Mouse (Mus musculus) forebrain, embryonic 13.5 days (tissue): ENCODE results near the gene Plekhb1. TPM values are rescaled to one million over a fixed set of nuclear protein-coding genes. Genes with fewer than 3 reads are reported as not detected.

Experiments
- ATAC-seq: fragments of 200-750 bp; cut with Nextera tagmentation; 2 replicates; pipeline ENCODE4 v1.8.0; 2017
- H3K27ac ChIP-seq: fragments of 300-500 bp; sonication (generic); 2 replicates; pipeline ENCODE4 v1.5.1; 2015; ENCODE audit warnings: inconsistent platforms, mild to moderate bottlenecking, moderate library complexity
- H3K27me3 ChIP-seq: fragments of 300-500 bp; sonication (generic); 2 replicates; pipeline ENCODE4 v1.6.1; 2015; ENCODE audit warnings: mild to moderate bottlenecking, inconsistent platforms
- H3K36me3 ChIP-seq: fragments of 300-500 bp; sonication (generic); 2 replicates; pipeline ENCODE4 v1.6.1; 2015; ENCODE audit warnings: mild to moderate bottlenecking, inconsistent platforms; ENCODE audit not compliant: poor library complexity, severe bottlenecking
- H3K4me1 ChIP-seq: fragments of 300-500 bp; sonication (generic); 2 replicates; pipeline ENCODE4 v1.6.1; 2015; ENCODE audit warnings: inconsistent platforms
- H3K4me2 ChIP-seq: fragments of 300-500 bp; sonication (generic); 2 replicates; pipeline ENCODE4 v1.6.1; 2015; ENCODE audit warnings: inconsistent platforms, mild to moderate bottlenecking, moderate library complexity
- H3K4me3 ChIP-seq: fragments of 300-500 bp; sonication (generic); 2 replicates; pipeline ENCODE4 v1.5.1; 2015; ENCODE audit warnings: mild to moderate bottlenecking, inconsistent platforms
- H3K9ac ChIP-seq: fragments of 300-500 bp; sonication (generic); 2 replicates; pipeline ENCODE4 v1.6.1; 2015; ENCODE audit warnings: mild to moderate bottlenecking, inconsistent platforms
- H3K9me3 ChIP-seq: fragments of 300-500 bp; sonication (generic); replicated peaks from 2 replicates; pipeline ENCODE4 v1.6.1; 2016; ENCODE audit warnings: inconsistent platforms
- WGBS: fragments of 180-500 bp; shearing (Covaris S2); methylation state at CpG from one replicate; pipeline ENCODE4 v1.1.7; 2015; 5-methylcytosine and 5-hydroxymethylcytosine counted together
- polyA plus RNA-seq: library from polyadenylated mRNA; unstranded; fragments of >200 nt; fragmentation: Nextera tagmentation; extraction: Ambion mirVana; gene quantifications from 2 replicates; pipeline ENCODE4 v1.2.1, GENCODE M21; 2015

The Plekhb1 gene
- 3.5 and 3.9 TPM in 2 replicates for polyA plus RNA-seq

DNA sequence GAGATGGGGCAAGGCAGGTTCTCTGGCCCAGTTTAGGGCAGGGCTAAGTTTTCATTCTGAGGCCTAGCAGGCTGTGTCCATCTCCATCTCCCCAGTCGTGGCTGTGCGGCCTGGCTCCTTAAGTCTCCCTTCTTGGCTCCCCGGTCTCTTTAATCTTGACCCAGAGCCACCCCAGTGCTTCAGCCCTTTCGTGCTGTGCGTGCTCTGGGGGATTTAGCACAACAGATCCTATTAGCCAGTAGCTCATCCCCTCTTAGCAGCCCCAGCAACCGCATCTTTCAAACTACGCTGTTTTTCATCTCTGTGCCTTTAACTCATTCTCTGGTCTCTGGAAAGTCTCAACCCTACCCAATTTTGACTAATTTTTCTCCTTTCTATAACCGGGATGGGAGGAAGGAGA, at the start of gene Plekhb1:
Plekhb1 (minus strand) TSS at position 184 of the 400 bp plus-strand sequence.
- Histone ChIP-seq H3K9me3 (no peaks in the 10 kb centered on the region), H3K4me2 (peak within 1 kb of the TSS; percentile 41), H3K36me3 (no peaks in the 10 kb centered on the region), H3K27ac (no peak within 1 kb of the TSS), H3K9ac (peak within 1 kb of the TSS; percentile 43), H3K4me1 (peaks cover 11% of the 10 kb centered on the region), H3K4me3 (no peak within 1 kb of the TSS), H3K27me3 (no peaks in the 10 kb centered on the region)
- 51% methylated on average over 8 of the region's 8 CpGs for WGBS
- ATAC-seq = no peak

DNA sequence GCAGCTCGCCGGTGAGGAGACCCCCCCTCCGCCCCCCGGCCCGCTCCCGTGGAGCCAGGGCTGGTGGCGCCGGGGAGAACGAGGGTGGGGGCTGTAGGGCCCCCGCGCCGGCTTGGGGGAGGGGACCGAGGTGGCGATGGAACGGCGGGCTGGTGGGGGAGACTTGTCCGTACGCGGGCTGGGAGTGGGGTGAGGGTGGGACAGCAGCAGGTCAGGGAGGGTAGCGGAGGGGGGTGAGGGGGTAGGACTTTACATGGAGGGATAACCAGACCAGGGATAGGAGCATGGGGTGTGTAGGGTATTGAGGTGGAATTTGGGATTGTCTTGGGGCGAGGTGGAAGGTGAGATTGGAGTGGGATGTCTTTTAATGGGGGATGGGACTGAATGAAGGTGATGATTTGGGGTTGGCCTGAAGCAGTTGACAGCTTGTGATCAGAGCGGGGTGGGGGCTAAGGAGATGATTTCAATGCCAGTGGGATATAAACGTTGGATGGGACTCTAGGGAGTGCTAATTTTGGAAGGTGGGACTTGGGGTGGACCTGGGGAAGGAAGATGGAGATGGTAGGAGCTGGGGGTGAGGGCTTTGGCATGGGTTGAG, 44.8 kb upstream of the Plekhb1 start:
- peaks cover 17% of the 10 kb centered on the region for H3K4me1 ChIP-seq
- H3K27me3 ChIP-seq = no peaks in the 10 kb centered on the region
- no peaks in the 10 kb centered on the region for H3K9me3 ChIP-seq
- no peaks in the 10 kb centered on the region for H3K36me3 ChIP-seq
- H3K27ac ChIP-seq = peak overlapping the region; percentile 100
- WGBS = 2% methylated on average over 23 of the region's 23 CpGs
- ATAC-seq = no peak; the same call in 1 of the 2 replicates
- H3K4me3 ChIP-seq = peak overlapping the region; percentile 88
- H3K4me2 ChIP-seq = peak overlapping the region; percentile 86
- H3K9ac ChIP-seq = peak overlapping the region; percentile 98

DNA sequence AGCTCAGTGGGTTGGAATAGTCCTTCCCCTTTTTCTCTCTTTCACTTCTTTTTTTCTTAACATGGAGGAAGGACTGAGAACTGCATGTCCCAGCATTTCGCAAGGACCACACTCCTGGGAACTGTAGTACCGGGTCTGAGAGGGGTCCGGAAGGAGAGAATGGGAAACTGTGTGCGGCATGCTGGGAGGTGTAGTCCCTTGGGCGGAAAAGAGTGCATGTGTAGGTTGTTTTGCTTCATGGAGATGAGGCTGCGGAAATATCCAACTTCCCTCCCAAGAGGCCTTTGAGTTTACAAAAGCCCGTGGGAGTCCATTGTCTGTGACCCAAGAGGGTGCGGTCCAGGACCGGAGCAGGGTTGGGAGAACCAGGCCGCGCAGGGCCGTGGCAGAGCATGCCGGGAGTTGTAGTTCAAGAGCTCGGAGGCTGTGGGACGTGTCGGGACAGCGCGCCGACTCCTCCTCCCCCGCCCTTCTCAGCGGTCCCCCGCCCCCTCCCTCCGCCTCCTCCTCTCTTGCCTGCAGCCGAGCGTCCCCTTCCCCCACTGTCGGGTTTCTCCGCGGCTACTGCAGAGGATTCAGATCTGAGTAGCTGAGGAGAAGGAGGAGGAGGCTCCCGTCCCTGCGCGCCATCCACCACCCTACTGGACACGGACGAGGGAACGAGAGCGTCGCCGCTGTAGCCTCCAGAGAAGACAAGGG, 44.1 kb upstream of the Plekhb1 start, which contains the start of gene Fam168a:
Fam168a (plus strand) TSS at position 493 of the 699 bp plus-strand sequence.
- Histone ChIP-seq H3K9me3 (no peaks in the 10 kb centered on the region), H3K4me3 (peak within 1 kb of the TSS; percentile 88), H3K27ac (peak within 1 kb of the TSS; percentile 100), H3K4me2 (peak within 1 kb of the TSS; percentile 86), H3K27me3 (no peaks in the 10 kb centered on the region), H3K9ac (peak within 1 kb of the TSS; percentile 98), H3K36me3 (no peaks in the 10 kb centered on the region), H3K4me1 (peaks cover 17% of the 10 kb centered on the region)
- peak; percentile 99 for ATAC-seq
- WGBS = under 1% methylated on average over 25 of the region's 37 CpGs

DNA sequence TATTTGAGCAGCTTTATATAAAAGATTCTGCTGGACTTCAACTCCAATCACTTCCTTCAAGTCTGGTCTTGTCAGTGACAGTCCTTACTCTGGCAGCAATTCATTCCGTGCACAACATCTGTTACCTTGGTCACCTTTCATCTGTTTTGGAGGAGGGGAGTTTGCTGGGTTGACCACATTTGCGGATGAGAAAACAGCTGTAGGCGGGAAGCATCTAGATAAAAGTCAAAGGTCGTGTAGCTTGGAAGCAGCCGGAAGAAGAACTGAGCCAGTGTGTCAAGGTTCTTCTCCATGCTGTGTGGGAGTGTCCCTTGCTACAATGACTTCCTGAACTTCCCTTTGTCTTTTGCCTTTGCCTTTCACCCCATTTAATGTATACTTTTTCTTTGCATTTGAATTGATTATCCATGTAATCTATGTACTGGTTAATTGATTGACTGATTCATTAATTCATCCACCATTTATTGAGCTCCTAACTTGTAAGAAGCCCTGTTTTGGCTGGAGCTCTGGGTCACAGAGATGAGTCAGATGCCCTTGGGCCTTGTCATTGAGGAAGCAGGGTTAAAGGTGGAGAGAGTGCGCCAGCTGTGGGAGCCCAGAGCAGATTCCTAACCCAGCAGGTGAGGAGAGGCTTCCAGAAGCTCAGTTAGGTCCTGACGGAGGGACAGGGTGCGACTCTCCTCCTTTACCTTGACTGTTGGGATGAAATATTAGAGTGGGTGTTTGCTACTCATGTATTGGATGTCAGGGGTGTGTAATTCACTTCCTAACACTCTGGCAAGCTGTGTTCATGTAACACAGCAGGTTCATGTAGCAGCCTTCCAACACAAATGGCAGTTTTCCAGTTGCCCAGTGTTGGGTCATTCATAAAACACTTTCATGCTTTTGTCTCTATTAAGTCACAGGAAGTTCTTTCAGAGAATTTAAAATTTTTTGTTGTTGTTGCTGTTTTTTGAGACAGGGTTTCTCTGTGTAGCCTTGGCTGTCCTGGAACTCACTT, 37.9 kb upstream of the Plekhb1 start:
- Histone ChIP-seq H3K36me3 (no peaks in the 10 kb centered on the region), H3K9ac (no peak overlapping the region), H3K27me3 (no peaks in the 10 kb centered on the region), H3K4me3 (no peak overlapping the region), H3K4me1 (no peaks in the 10 kb centered on the region), H3K27ac (no peak overlapping the region), H3K9me3 (no peaks in the 10 kb centered on the region; the same call in 1 of the 2 replicates), H3K4me2 (no peak overlapping the region)
- ATAC-seq = no peak
- WGBS = 73% methylated on average over 8 of the region's 8 CpGs

DNA sequence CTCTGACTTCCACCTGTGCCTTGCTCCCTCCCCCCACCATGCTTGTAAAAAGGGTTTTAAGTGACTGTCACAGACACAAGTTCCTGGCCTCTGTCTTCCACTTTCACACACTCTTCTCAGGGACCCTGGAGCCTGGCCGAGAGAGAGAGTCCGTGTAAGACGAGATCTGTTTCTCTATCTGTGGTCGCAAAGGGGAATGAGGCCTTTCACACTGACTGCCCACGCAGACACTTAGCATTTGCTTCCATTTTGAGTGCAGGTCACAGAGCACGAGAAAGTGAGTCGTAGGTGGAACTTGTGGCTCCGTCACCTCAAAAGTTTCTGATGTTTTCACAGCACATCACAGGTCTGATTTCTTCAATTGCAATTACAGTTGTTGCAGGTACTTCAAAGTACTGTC, 31.0 kb upstream of the Plekhb1 start:
- no peak for ATAC-seq
- Histone ChIP-seq H3K9ac (no peak overlapping the region), H3K4me1 (no peaks in the 10 kb centered on the region), H3K4me3 (no peak overlapping the region), H3K4me2 (no peak overlapping the region), H3K27me3 (no peaks in the 10 kb centered on the region), H3K36me3 (no peaks in the 10 kb centered on the region), H3K9me3 (no peaks in the 10 kb centered on the region; the same call in 1 of the 2 replicates), H3K27ac (no peak overlapping the region)
- 82% methylated on average over 8 of the region's 8 CpGs for WGBS

DNA sequence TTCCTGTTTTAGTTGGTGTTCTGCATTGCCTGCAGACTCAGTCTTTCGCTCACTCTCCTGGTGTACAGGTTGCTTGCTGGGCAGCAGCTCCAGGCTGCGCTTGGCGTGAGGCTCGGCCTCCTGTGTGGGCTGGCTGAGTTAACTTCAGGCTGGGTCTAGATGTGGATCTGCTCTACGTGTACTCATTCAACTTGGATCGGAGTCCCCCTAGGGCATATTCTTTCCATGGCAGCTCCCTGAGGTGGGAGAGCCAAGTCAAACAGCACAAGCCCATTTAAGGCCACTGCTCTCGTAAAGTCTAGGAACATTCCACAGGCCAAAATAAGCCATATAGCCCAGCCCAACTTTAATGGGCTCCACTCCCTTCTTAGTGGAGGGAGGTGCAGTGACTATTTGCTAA, 26.3 kb upstream of the Plekhb1 start:
- no peaks in the 10 kb centered on the region for H3K9me3 ChIP-seq
- H3K27ac ChIP-seq = no peak overlapping the region
- WGBS = 89% methylated on average over 7 of the region's 7 CpGs
- H3K36me3 ChIP-seq = no peaks in the 10 kb centered on the region
- no peak for ATAC-seq
- H3K27me3 ChIP-seq = no peaks in the 10 kb centered on the region
- no peak overlapping the region for H3K4me3 ChIP-seq
- no peak overlapping the region for H3K4me2 ChIP-seq
- no peak overlapping the region for H3K9ac ChIP-seq
- H3K4me1 ChIP-seq = no peaks in the 10 kb centered on the region

DNA sequence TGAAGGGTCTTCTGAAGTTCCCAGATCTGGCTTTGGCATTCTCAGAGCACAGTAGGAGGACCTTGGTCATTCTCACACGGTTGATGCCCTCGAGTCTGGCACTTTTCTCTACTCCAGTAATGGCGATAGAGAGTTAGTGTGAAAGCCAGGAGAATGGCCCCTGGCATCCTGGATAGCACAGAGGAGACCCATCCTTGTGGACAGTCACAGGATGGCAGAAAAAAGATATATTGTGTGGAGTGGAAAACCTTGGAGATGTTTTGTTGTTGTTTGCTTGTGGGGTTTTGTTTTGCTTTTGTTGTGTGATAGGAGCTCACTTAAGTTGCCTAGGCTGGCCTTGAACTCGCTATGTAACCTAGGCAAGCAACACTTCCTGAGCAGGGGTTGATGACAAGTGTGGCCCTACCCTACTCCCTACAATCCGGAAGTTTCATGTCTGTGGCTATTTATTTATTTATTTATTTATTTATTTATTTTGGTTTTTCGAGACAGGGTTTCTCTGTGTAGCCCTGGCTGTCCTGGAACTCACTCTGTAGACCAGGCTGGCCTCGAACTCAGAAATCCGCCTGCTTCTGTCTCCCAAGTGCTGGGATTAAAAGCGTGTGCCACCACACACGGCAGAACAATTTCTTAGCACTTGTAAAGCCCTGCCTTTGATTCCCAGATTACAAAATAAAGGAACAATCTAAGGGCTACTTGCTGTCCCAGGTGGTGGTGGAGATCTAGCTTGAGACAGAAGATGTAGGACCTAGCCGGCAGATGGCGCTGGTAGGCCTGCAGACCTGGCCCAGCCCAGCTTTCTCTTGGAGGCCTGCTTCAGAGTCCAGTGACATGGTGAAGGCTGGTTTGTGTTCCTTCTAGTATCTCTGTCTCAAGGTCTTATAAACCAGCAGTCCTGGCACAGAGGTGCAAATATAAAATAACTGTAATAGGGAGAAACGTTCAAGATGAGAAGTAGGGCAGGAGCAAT, 23.1 kb upstream of the Plekhb1 start:
- no peaks in the 10 kb centered on the region for H3K36me3 ChIP-seq
- peak; percentile 83 for ATAC-seq
- no peaks in the 10 kb centered on the region for H3K27me3 ChIP-seq
- H3K4me3 ChIP-seq = no peak overlapping the region
- H3K9me3 ChIP-seq = no peaks in the 10 kb centered on the region
- no peak overlapping the region for H3K27ac ChIP-seq
- peaks cover 5% of the 10 kb centered on the region; the same call in 1 of the 2 replicates for H3K4me1 ChIP-seq
- H3K4me2 ChIP-seq = no peak overlapping the region
- no peak overlapping the region for H3K9ac ChIP-seq
- WGBS = 40% methylated on average over 13 of the region's 13 CpGs

DNA sequence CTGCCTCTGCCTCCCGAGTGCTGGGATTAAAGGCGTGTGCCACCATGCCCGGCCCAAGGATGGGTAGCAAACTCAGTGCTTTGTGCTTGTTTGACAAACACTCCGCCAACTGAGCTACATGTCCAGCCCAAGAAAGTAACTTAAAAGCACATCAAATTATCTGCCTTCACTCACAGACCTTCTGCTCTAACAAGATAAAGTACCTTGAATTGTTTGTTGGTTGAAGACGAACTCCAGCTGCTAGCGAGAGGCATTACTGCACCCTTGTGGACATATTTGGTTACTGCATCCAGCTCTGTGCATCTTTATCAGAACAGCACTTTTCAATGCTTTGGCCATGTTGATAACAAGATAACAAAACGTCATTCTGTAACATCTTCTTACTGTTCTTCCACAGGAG, 22.3 kb upstream of the Plekhb1 start:
- Histone ChIP-seq H3K4me1 (peaks cover 5% of the 10 kb centered on the region; the same call in 1 of the 2 replicates), H3K9me3 (no peaks in the 10 kb centered on the region), H3K9ac (no peak overlapping the region), H3K4me3 (no peak overlapping the region), H3K27ac (no peak overlapping the region), H3K27me3 (no peaks in the 10 kb centered on the region), H3K4me2 (no peak overlapping the region), H3K36me3 (no peaks in the 10 kb centered on the region)
- no peak for ATAC-seq
- 60% methylated on average over 7 of the region's 7 CpGs for WGBS

DNA sequence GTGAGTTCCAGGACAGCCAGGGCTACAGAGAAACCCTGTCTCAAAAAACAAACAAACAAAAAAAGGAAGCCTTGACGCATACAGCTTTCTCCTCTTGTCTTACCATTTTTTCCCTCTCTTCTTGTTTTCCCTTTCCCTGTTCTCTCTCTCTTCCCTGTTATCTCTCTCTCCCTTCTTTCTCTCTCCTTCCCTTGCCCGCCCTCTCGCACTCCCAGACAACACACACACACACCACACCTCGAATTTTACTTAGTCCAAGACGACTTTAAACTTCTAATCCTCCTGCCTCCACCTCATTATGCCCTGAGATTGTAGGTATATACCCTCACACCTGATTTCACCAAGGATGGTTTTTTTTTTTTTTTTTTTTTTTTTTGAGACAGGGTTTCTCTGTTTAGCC, 21.9 kb upstream of the Plekhb1 start:
- Histone ChIP-seq H3K9ac (no peak overlapping the region), H3K4me3 (no peak overlapping the region), H3K4me2 (no peak overlapping the region), H3K36me3 (no peaks in the 10 kb centered on the region), H3K27me3 (no peaks in the 10 kb centered on the region), H3K27ac (no peak overlapping the region), H3K4me1 (peaks cover 5% of the 10 kb centered on the region; the same call in 1 of the 2 replicates), H3K9me3 (no peaks in the 10 kb centered on the region)
- 73% methylated on average over 5 of the region's 5 CpGs for WGBS
- ATAC-seq = no peak

DNA sequence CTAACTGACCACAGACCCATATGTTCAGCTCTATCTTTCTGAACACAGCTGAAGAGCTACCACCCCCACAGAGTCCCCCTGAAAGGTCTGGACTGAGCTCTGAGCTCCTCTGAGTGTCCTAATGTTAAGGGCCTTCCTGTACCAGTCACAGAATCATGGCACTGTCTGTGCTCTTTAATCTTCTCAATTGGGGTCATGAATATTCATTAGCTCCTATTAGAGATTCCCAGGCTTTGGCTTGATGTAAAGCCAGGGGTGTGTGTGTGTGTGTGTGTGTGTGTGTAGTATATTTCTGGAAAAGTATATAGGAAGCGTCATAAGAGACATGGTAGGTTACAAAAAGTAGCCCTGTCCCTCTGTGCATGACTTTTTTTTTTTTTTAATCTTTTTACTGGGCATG, 21.0 kb upstream of the Plekhb1 start:
- ATAC-seq = no peak
- H3K27me3 ChIP-seq = no peaks in the 10 kb centered on the region
- WGBS = 54% methylated on average over 1 of the region's 1 CpGs

DNA sequence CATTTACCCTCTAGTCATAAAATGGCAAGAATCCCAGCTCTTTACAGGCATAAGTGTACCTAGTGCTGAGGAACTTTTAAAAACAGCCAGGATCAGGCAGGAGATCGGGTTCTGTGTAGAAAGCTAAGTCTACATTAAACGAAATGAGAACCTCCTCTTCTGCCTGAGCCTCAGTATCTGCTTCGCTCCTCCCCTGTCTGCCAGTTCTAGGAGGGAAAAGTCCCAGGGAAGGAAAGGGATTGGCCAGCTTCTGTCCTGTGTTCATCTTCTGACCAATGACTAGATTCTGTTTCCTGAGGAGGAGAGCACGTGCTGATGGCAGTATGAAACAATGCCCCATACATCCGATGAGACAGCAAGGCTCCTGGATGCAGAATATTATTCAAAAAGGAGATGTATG, 18.9 kb upstream of the Plekhb1 start:
- Histone ChIP-seq H3K4me1 (peaks cover 5% of the 10 kb centered on the region; the same call in 1 of the 2 replicates), H3K27me3 (no peaks in the 10 kb centered on the region), H3K9me3 (no peaks in the 10 kb centered on the region), H3K9ac (no peak overlapping the region), H3K4me3 (no peak overlapping the region), H3K27ac (no peak overlapping the region), H3K4me2 (no peak overlapping the region), H3K36me3 (no peaks in the 10 kb centered on the region)
- 53% methylated on average over 5 of the region's 5 CpGs for WGBS
- ATAC-seq = no peak

More for the DNA sequence above, 21.0 kb upstream of the Plekhb1 start:
- no peak overlapping the region for H3K27ac ChIP-seq
- no peaks in the 10 kb centered on the region for H3K9me3 ChIP-seq
- H3K9ac ChIP-seq = no peak overlapping the region
- H3K4me3 ChIP-seq = no peak overlapping the region
- peaks cover 5% of the 10 kb centered on the region; the same call in 1 of the 2 replicates for H3K4me1 ChIP-seq
- H3K4me2 ChIP-seq = no peak overlapping the region
- H3K36me3 ChIP-seq = no peaks in the 10 kb centered on the region
